Mouse (Mus musculus) lung, postnatal 0 days (tissue): ENCODE measurements around the gene Muc2. TPM values are rescaled to one million over a fixed set of nuclear protein-coding genes. Genes with fewer than 3 reads are reported as not detected.

Experiments
- ATAC-seq: fragments of 200-750 bp; cut with Nextera tagmentation; 2 replicates; pipeline ENCODE4 v1.8.0; 2017; ENCODE audit warnings: moderate library complexity
- DNase-seq: peaks from one replicate; pipeline ENCODE4 v3.0.0-alpha.2; 2016; ENCODE audit warnings: low spot score
- H3K27ac ChIP-seq: fragments of 300-500 bp; sonication (generic); 2 replicates; pipeline ENCODE4 v1.5.1; 2014; ENCODE audit warnings: antibody characterized with exemption, mild to moderate bottlenecking, low read length, mixed read lengths
- H3K27me3 ChIP-seq: fragments of 300-500 bp; sonication (generic); replicated peaks from 2 replicates; pipeline ENCODE4 v1.6.1; 2014; ENCODE audit warnings: low read length, mixed read lengths; ENCODE audit not compliant: insufficient read depth
- H3K36me3 ChIP-seq: fragments of 300-500 bp; sonication (generic); 2 replicates; pipeline ENCODE4 v1.6.1; 2014; ENCODE audit warnings: low read length, mixed read lengths; ENCODE audit not compliant: insufficient read depth
- H3K4me1 ChIP-seq: fragments of 300-500 bp; sonication (generic); 2 replicates; pipeline ENCODE4 v1.6.1; 2014; ENCODE audit warnings: antibody characterized with exemption, low read depth, low read length, mixed read lengths; ENCODE audit not compliant: insufficient read depth
- H3K4me2 ChIP-seq: fragments of 300-500 bp; sonication (generic); replicated peaks from 2 replicates; pipeline ENCODE4 v1.6.1; 2014; ENCODE audit warnings: low read depth, mild to moderate bottlenecking, low read length, moderate library complexity, mixed read lengths
- H3K4me3 ChIP-seq: fragments of 300-500 bp; sonication (generic); 2 replicates; pipeline ENCODE4 v1.5.1; 2014; ENCODE audit warnings: low read depth, low read length
- H3K9ac ChIP-seq: fragments of 300-500 bp; sonication (generic); replicated peaks from 2 replicates; pipeline ENCODE4 v1.6.1; 2014; ENCODE audit warnings: low read depth, mild to moderate bottlenecking
- H3K9me3 ChIP-seq: fragments of 300-500 bp; sonication (generic); 2 replicates; pipeline ENCODE4 v1.6.1; 2016; ENCODE audit warnings: low read length, mixed read lengths
- CTCF ChIP-seq: IDR thresholded peaks from 2 replicates; pipeline ENCODE4 v1.5.1; 2016; ENCODE audit warnings: antibody characterized with exemption, mild to moderate bottlenecking
- EP300 ChIP-seq: IDR thresholded peaks from 2 replicates; pipeline ENCODE4 v1.6.1; 2016; ENCODE audit warnings: antibody characterized with exemption, mild to moderate bottlenecking, control low read depth
- WGBS: fragments of 180-500 bp; shearing (Covaris S2); extraction: QIAGEN DNeasy Blood & Tissue Kit; methylation state at CpG from one replicate; pipeline ENCODE4 v1.1.7; 2014; 5-methylcytosine and 5-hydroxymethylcytosine counted together
- polyA plus RNA-seq: library from polyadenylated mRNA; unstranded; fragments of >200 nt; fragmentation: Nextera tagmentation; extraction: Ambion mirVana; gene quantifications from 2 replicates; pipeline ENCODE4 v1.2.1, GENCODE M21; 2015

The Muc2 gene
- polyA plus RNA-seq, 1 experiment from 2014 or later, result 0.36 TPM

GRCm38 (mm10) chr7:141776199-141776598 is 86.1 kb downstream of the Muc2 start:
- ATAC-seq, result no peak
- Histone ChIP-seq H3K4me1 (peaks cover 4% of the 10 kb centered on the region; the same call in 1 of the 2 replicates), H3K36me3 (no peaks in the 10 kb centered on the region), H3K4me3 (no peak overlapping the region), H3K9ac (no peak overlapping the region), H3K27ac (no peak overlapping the region), H3K4me2 (no peak overlapping the region), H3K9me3 (no peaks in the 10 kb centered on the region), H3K27me3 (no peaks in the 10 kb centered on the region)
- DNase-seq, result no peak
- 86% methylated on average over 5 of the region's 5 CpGs for WGBS
- no peak for TF ChIP-seq EP300
- TF ChIP-seq CTCF, result no peak

- Histone ChIP-seq H3K4me3 (no peak within 1 kb of the TSS), H3K9ac (no peak within 1 kb of the TSS), H3K36me3 (no peaks in the 10 kb centered on the region), H3K27ac (no peak within 1 kb of the TSS), H3K9me3 (no peaks in the 10 kb centered on the region), H3K4me2 (no peak within 1 kb of the TSS), H3K27me3 (no peaks in the 10 kb centered on the region), H3K4me1 (no peaks in the 10 kb centered on the region)
- 52% methylated on average over 6 of the region's 6 CpGs for WGBS
- DNase-seq (peak; percentile 45), ATAC-seq (peak; percentile 61)
- TF ChIP-seq CTCF (no peak), EP300 (no peak)
These were observed 98.7 kb downstream of the Muc2 start, which contains the start of gene Muc5ac for GRCm38 (mm10) chr7:141788677-141789452. TSS of gene Muc5ac (plus strand) at chr7:141788972.

- DNase-seq, result no peak
- 97% methylated on average over 1 of the region's 1 CpGs for WGBS
These were observed 104.1 kb downstream of the Muc2 start for GRCm38 (mm10) chr7:141794251-141794650.

GRCm38 (mm10) chr7:141803206-141803605 is 113.1 kb downstream of the Muc2 start:
- WGBS, result 85% methylated on average over 7 of the region's 7 CpGs
- ATAC-seq (no peak), DNase-seq (no peak)
- Histone ChIP-seq H3K4me3 (no peak overlapping the region), H3K9ac (no peak overlapping the region), H3K4me1 (no peaks in the 10 kb centered on the region), H3K27me3 (no peaks in the 10 kb centered on the region), H3K36me3 (no peaks in the 10 kb centered on the region), H3K4me2 (no peak overlapping the region), H3K27ac (no peak overlapping the region), H3K9me3 (no peaks in the 10 kb centered on the region)
- no peak for TF ChIP-seq CTCF
- TF ChIP-seq EP300, result no peak

More at GRCm38 (mm10) chr7:141794251-141794650, 104.1 kb downstream of the Muc2 start:
- no peaks in the 10 kb centered on the region for H3K27me3 ChIP-seq
- no peaks in the 10 kb centered on the region for H3K9me3 ChIP-seq
- H3K4me1 ChIP-seq, result no peaks in the 10 kb centered on the region
- H3K9ac ChIP-seq, result no peak overlapping the region
- no peaks in the 10 kb centered on the region for H3K36me3 ChIP-seq
- no peak for TF ChIP-seq CTCF
- no peak for ATAC-seq
- H3K4me2 ChIP-seq, result no peak overlapping the region
- no peak overlapping the region for H3K4me3 ChIP-seq
- H3K27ac ChIP-seq, result no peak overlapping the region

Other genes with a start within 250 kb of the Muc2 start
- gene Pidd1, start 246.3 kb upstream of the Muc2 start, polyA plus RNA-seq, result 1.7 and 1.8 TPM in 2 replicates
- gene Rplp2, start 243.0 kb upstream of the Muc2 start, polyA plus RNA-seq, result 878 and 910 TPM in 2 replicates
- gene Pnpla2, start 235.1 kb upstream of the Muc2 start, polyA plus RNA-seq, result 96.0 and 116 TPM in 2 replicates
- gene Cracr2b, start 229.2 kb upstream of the Muc2 start, polyA plus RNA-seq, result 74.9 and 82.0 TPM in 2 replicates
- 45.1 and 49.6 TPM in 2 replicates for gene Cd151, start 222.9 kb upstream of the Muc2 start, polyA plus RNA-seq
- 48.0 and 50.5 TPM in 2 replicates for gene Polr2l, start 215.2 kb upstream of the Muc2 start, polyA plus RNA-seq
- 100 and 107 TPM in 2 replicates for gene Tspan4, start 215.1 kb upstream of the Muc2 start, polyA plus RNA-seq
- 15.6 and 20.2 TPM in 2 replicates for gene Chid1, start 150.5 kb upstream of the Muc2 start, polyA plus RNA-seq
- 42.6 and 45.5 TPM in 2 replicates for gene Ap2a2, start 128.2 kb upstream of the Muc2 start, polyA plus RNA-seq
- gene Muc6, start 35.0 kb upstream of the Muc2 start, polyA plus RNA-seq, result 0.07 TPM in 2 replicates
- 0.30 and 0.52 TPM in 2 replicates for gene Muc5ac, start 98.6 kb downstream of the Muc2 start, polyA plus RNA-seq
- 0.80 and 1.5 TPM in 2 replicates for gene Muc5b, start 148.7 kb downstream of the Muc2 start, polyA plus RNA-seq
- 44.6 and 46.4 TPM in 2 replicates for gene Tollip, start 228.2 kb downstream of the Muc2 start, polyA plus RNA-seq